Mouse (Mus musculus) neural tube, embryonic 14.5 days (tissue): ENCODE data around the gene Tshz2. TPM values are rescaled to one million over a fixed set of nuclear protein-coding genes. Genes with fewer than 3 reads are reported as not detected.

Source experiments
- ATAC-seq: fragments of 200-750 bp; cut with Nextera tagmentation; 2 replicates; pipeline ENCODE4 v1.8.0; 2017; ENCODE audit warnings: low read depth, mild to moderate bottlenecking, moderate TSS enrichment, moderate library complexity
- H3K27ac ChIP-seq: fragments of 300-500 bp; sonication (generic); 2 replicates; pipeline ENCODE4 v1.5.1; 2014; ENCODE audit warnings: low read depth, mild to moderate bottlenecking, control low read depth, low read length, moderate library complexity, mixed read lengths
- H3K27me3 ChIP-seq: fragments of 300-500 bp; sonication (generic); 2 replicates; pipeline ENCODE4 v1.6.1; 2014; ENCODE audit warnings: low read length; ENCODE audit not compliant: control insufficient read depth, insufficient read depth
- H3K36me3 ChIP-seq: fragments of 300-500 bp; sonication (generic); 2 replicates; pipeline ENCODE4 v1.6.1; 2014; ENCODE audit warnings: low read length, mixed read lengths; ENCODE audit not compliant: control insufficient read depth, insufficient read depth
- H3K4me1 ChIP-seq: fragments of 300-500 bp; sonication (generic); 2 replicates; pipeline ENCODE4 v1.6.1; 2014; ENCODE audit warnings: low read length; ENCODE audit not compliant: control insufficient read depth, insufficient read depth
- H3K4me2 ChIP-seq: fragments of 300-500 bp; sonication (generic); 2 replicates; pipeline ENCODE4 v1.6.1; 2014; ENCODE audit warnings: mild to moderate bottlenecking, low read depth, low read length, control low read depth
- H3K4me3 ChIP-seq: fragments of 300-500 bp; sonication (generic); 2 replicates; pipeline ENCODE4 v1.5.1; 2014; ENCODE audit warnings: low read depth, low read length, control low read depth, mixed read lengths
- H3K9ac ChIP-seq: fragments of 300-500 bp; sonication (generic); replicated peaks from 2 replicates; pipeline ENCODE4 v1.6.1; 2014; ENCODE audit warnings: low read depth, mild to moderate bottlenecking, control low read depth, low read length, mixed read lengths
- H3K9me3 ChIP-seq: fragments of 300-500 bp; sonication (generic); 2 replicates; pipeline ENCODE4 v1.6.1; 2016; ENCODE audit warnings: low read length; ENCODE audit not compliant: control insufficient read depth
- WGBS: fragments of 180-500 bp; shearing (Covaris S2); extraction: QIAGEN DNeasy Blood & Tissue Kit; methylation state at CpG from one replicate; pipeline ENCODE4 v1.1.7; 2014; 5-methylcytosine and 5-hydroxymethylcytosine counted together
- polyA plus RNA-seq: library from polyadenylated mRNA; unstranded; fragments of >200 nt; fragmentation: Nextera tagmentation; extraction: Ambion mirVana; gene quantifications from 2 replicates; pipeline ENCODE4 v1.2.1, GENCODE M21; 2014

Gene Tshz2
- polyA plus RNA-seq, 1 experiment from 2014 or later: 54.5 TPM

GRCm38 (mm10) chr2:170069976-170070375 lies 437.2 kb downstream of the Tshz2 start:
- H3K27me3 ChIP-seq: no peaks in the 10 kb centered on the region
- no peaks in the 10 kb centered on the region for H3K36me3 ChIP-seq
- no peak for ATAC-seq
- no peak overlapping the region for H3K4me3 ChIP-seq
- H3K9ac ChIP-seq: no peak overlapping the region
- H3K4me2 ChIP-seq: no peak overlapping the region
- WGBS: 83% methylated on average over 5 of the region's 5 CpGs
- H3K27ac ChIP-seq: no peak overlapping the region
- no peaks in the 10 kb centered on the region for H3K9me3 ChIP-seq
- peaks cover 11% of the 10 kb centered on the region; the same call in 1 of the 2 replicates for H3K4me1 ChIP-seq

GRCm38 (mm10) chr2:170070641-170071241 lies 437.9 kb downstream of the Tshz2 start:
- 14% methylated on average over 15 of the region's 15 CpGs for WGBS
- peak; percentile 49; the same call in 1 of the 2 replicates for ATAC-seq
- no peak overlapping the region for H3K27ac ChIP-seq

GRCm38 (mm10) chr2:170076941-170077490 lies 444.2 kb downstream of the Tshz2 start:
- Histone ChIP-seq H3K9me3 (no peaks in the 10 kb centered on the region), H3K9ac (no peak overlapping the region), H3K36me3 (no peaks in the 10 kb centered on the region), H3K27ac (no peak overlapping the region), H3K4me1 (peaks cover 5% of the 10 kb centered on the region; the same call in 1 of the 2 replicates), H3K4me3 (no peak overlapping the region), H3K27me3 (no peaks in the 10 kb centered on the region), H3K4me2 (no peak overlapping the region)
- WGBS: 63% methylated on average over 6 of the region's 6 CpGs
- no peak for ATAC-seq

More at GRCm38 (mm10) chr2:170070641-170071241, 437.9 kb downstream of the Tshz2 start:
- Histone ChIP-seq H3K27me3 (no peaks in the 10 kb centered on the region), H3K4me3 (no peak overlapping the region), H3K4me2 (peak overlapping the region; percentile 31; the same call in 1 of the 2 replicates), H3K36me3 (no peaks in the 10 kb centered on the region), H3K9ac (no peak overlapping the region), H3K9me3 (no peaks in the 10 kb centered on the region), H3K4me1 (peaks cover 11% of the 10 kb centered on the region; the same call in 1 of the 2 replicates)

GRCm38 (mm10) chr2:170078041-170078440 lies 445.2 kb downstream of the Tshz2 start:
- no peak overlapping the region for H3K27ac ChIP-seq
- no peak overlapping the region for H3K9ac ChIP-seq
- 82% methylated on average over 10 of the region's 10 CpGs for WGBS
- no peak overlapping the region for H3K4me3 ChIP-seq
- no peak overlapping the region for H3K4me2 ChIP-seq
- no peaks in the 10 kb centered on the region for H3K9me3 ChIP-seq
- H3K4me1 ChIP-seq: no peaks in the 10 kb centered on the region; the same call in 1 of the 2 replicates
- no peak for ATAC-seq
- no peaks in the 10 kb centered on the region for H3K27me3 ChIP-seq
- no peaks in the 10 kb centered on the region for H3K36me3 ChIP-seq

GRCm38 (mm10) chr2:170078442-170079017 lies 445.7 kb downstream of the Tshz2 start:
- H3K36me3 ChIP-seq: no peaks in the 10 kb centered on the region
- no peak for ATAC-seq
- H3K27ac ChIP-seq: no peak overlapping the region
- H3K9ac ChIP-seq: no peak overlapping the region
- no peaks in the 10 kb centered on the region for H3K4me1 ChIP-seq
- H3K4me3 ChIP-seq: no peak overlapping the region
- no peak overlapping the region for H3K4me2 ChIP-seq
- H3K27me3 ChIP-seq: no peaks in the 10 kb centered on the region
- no peaks in the 10 kb centered on the region for H3K9me3 ChIP-seq
- 49% methylated on average over 15 of the region's 15 CpGs for WGBS

GRCm38 (mm10) chr2:170091563-170092443 lies 459.0 kb downstream of the Tshz2 start:
- no peaks in the 10 kb centered on the region for H3K4me1 ChIP-seq
- H3K4me2 ChIP-seq: no peak overlapping the region
- no peak for ATAC-seq
- no peak overlapping the region for H3K27ac ChIP-seq
- no peaks in the 10 kb centered on the region for H3K27me3 ChIP-seq
- H3K36me3 ChIP-seq: no peaks in the 10 kb centered on the region
- H3K4me3 ChIP-seq: no peak overlapping the region
- 41% methylated on average over 10 of the region's 10 CpGs for WGBS
- no peak overlapping the region for H3K9ac ChIP-seq
- no peaks in the 10 kb centered on the region for H3K9me3 ChIP-seq

- H3K4me1 ChIP-seq: no peaks in the 10 kb centered on the region
- no peak overlapping the region for H3K4me2 ChIP-seq
- no peak for ATAC-seq
- H3K9me3 ChIP-seq: no peaks in the 10 kb centered on the region
- H3K4me3 ChIP-seq: no peak overlapping the region
- H3K9ac ChIP-seq: no peak overlapping the region
- H3K27me3 ChIP-seq: no peaks in the 10 kb centered on the region
- no peak overlapping the region for H3K27ac ChIP-seq
- H3K36me3 ChIP-seq: no peaks in the 10 kb centered on the region
- 96% methylated on average over 16 of the region's 17 CpGs for WGBS
These were observed 461.4 kb downstream of the Tshz2 start for GRCm38 (mm10) chr2:170094220-170094619.

- H3K4me2 ChIP-seq: no peak overlapping the region
- no peaks in the 10 kb centered on the region for H3K4me1 ChIP-seq
- WGBS: 87% methylated on average over 9 of the region's 9 CpGs
- ATAC-seq: no peak
- no peaks in the 10 kb centered on the region for H3K9me3 ChIP-seq
- no peaks in the 10 kb centered on the region for H3K36me3 ChIP-seq
- H3K27ac ChIP-seq: no peak overlapping the region
- no peaks in the 10 kb centered on the region for H3K27me3 ChIP-seq
- H3K4me3 ChIP-seq: no peak overlapping the region
- H3K9ac ChIP-seq: no peak overlapping the region
These were observed 462.1 kb downstream of the Tshz2 start for GRCm38 (mm10) chr2:170094871-170095270.
